Mouse (Mus musculus) common myeloid progenitor, adult 5-6 weeks (primary cell): ENCODE results near the gene Cyp2u1. TPM values are rescaled to one million over a fixed set of nuclear protein-coding genes. Genes with fewer than 3 reads are reported as not detected.
"Not testable (repeated sequence)": the region's sequence is repeated elsewhere in the genome, so short reads cannot be mapped to it uniquely, and the experiment has no call there.

Source experiments
- ATAC-seq: replicated peaks from 2 replicates; pipeline ENCODE4 v1.8.0; 2016; ENCODE audit warnings: low read depth, mild to moderate bottlenecking, moderate TSS enrichment, inconsistent platforms; ENCODE audit not compliant: poor library complexity, severe bottlenecking
- total RNA-seq: library from RNA; stranded (forward); fragments of 200-1000, 187-1606 nt; gene quantifications from 2 replicates; pipeline ENCODE4 v1.2.3, GENCODE M21; 2017

The Cyp2u1 gene
- total RNA-seq: 0.23 and 0.24 TPM in 2 replicates

GRCm38 (mm10) chr3:131302452-131303319 lies at the start of gene Cyp2u1:
TSS of gene Cyp2u1 (minus strand) at chr3:131303227.
- ATAC-seq: peak; percentile 98

GRCm38 (mm10) chr3:131350539-131350938 lies 47.5 kb upstream of the Cyp2u1 start:
- ATAC-seq: 0 out of 2 replicates have a peak, but pooled peaks have one; percentile 39

- ATAC-seq: no peak
Measured at GRCm38 (mm10) chr3:131349013-131349412, 46.0 kb upstream of the Cyp2u1 start.

GRCm38 (mm10) chr3:131348579-131348950 lies 45.5 kb upstream of the Cyp2u1 start:
- ATAC-seq: no peak

- ATAC-seq: peak; percentile 76
Measured at GRCm38 (mm10) chr3:131347831-131348578, 45.0 kb upstream of the Cyp2u1 start.

- ATAC-seq: no peak
Measured at GRCm38 (mm10) chr3:131345903-131346302, 42.9 kb upstream of the Cyp2u1 start.

- ATAC-seq: no peak
Measured at GRCm38 (mm10) chr3:131343311-131343710, 40.3 kb upstream of the Cyp2u1 start.

- no peak for ATAC-seq
Measured at GRCm38 (mm10) chr3:131340885-131341284, 37.9 kb upstream of the Cyp2u1 start.

GRCm38 (mm10) chr3:131339280-131339679 lies 36.3 kb upstream of the Cyp2u1 start:
- ATAC-seq: no peak

GRCm38 (mm10) chr3:131337749-131338148 lies 34.7 kb upstream of the Cyp2u1 start:
- ATAC-seq: not testable (repeated sequence)

- ATAC-seq: no peak
Measured at GRCm38 (mm10) chr3:131336629-131337028, 33.6 kb upstream of the Cyp2u1 start.

GRCm38 (mm10) chr3:131335117-131335547 lies 32.1 kb upstream of the Cyp2u1 start:
- peak; percentile 20; the same call in 1 of the 2 replicates for ATAC-seq

- no peak for ATAC-seq
Measured at GRCm38 (mm10) chr3:131327189-131327588, 24.2 kb upstream of the Cyp2u1 start.

GRCm38 (mm10) chr3:131326637-131327036 lies 23.6 kb upstream of the Cyp2u1 start:
- no peak for ATAC-seq

GRCm38 (mm10) chr3:131322081-131322815 lies 19.2 kb upstream of the Cyp2u1 start:
- no peak for ATAC-seq

- ATAC-seq: peak; percentile 95
Measured at GRCm38 (mm10) chr3:131320184-131320583, 17.2 kb upstream of the Cyp2u1 start.

GRCm38 (mm10) chr3:131318211-131318610 lies 15.2 kb upstream of the Cyp2u1 start:
- no peak for ATAC-seq

- ATAC-seq: no peak
Measured at GRCm38 (mm10) chr3:131317126-131317525, 14.1 kb upstream of the Cyp2u1 start.

- ATAC-seq: no peak
Measured at GRCm38 (mm10) chr3:131315957-131316510, 13.0 kb upstream of the Cyp2u1 start.

GRCm38 (mm10) chr3:131312340-131312739 lies 9.3 kb upstream of the Cyp2u1 start:
- no peak for ATAC-seq
